Mouse (Mus musculus) G1E (cell line): ENCODE data around the gene Relt.

ENCODE experiments used
- CTCF ChIP-seq: IDR thresholded peaks from 2 replicates; pipeline ENCODE4 v1.5.1; 2012; ENCODE audit warnings: low read depth, low read length, inconsistent platforms, mixed read lengths
- GATA1 ChIP-seq: IDR thresholded peaks from 2 replicates; pipeline ENCODE4 v1.6.1; 2012; ENCODE audit warnings: borderline replicate concordance, low read length, inconsistent platforms, mixed read lengths
- GATA2 ChIP-seq: IDR thresholded peaks from 2 replicates; pipeline ENCODE4 v1.6.1; 2012; ENCODE audit warnings: low read depth, low read length, inconsistent platforms, borderline replicate concordance
- POLR2AphosphoS5 ChIP-seq: IDR thresholded peaks from 2 replicates; pipeline ENCODE4 v1.6.1; 2012; ENCODE audit warnings: low read depth, low read length, inconsistent platforms; ENCODE audit not compliant: insufficient replicate concordance
- TAL1 ChIP-seq: conservative IDR thresholded peaks from 2 replicates; pipeline ENCODE4 v1.6.1; 2012; ENCODE audit warnings: low read depth, low read length, inconsistent platforms, mixed read lengths

- TF ChIP-seq CTCF (no peak), GATA1 (no peak), TAL1 (no peak), GATA2 (no peak), POLR2AphosphoS5 (no peak)
Observed at GRCm38 (mm10) chr7:100868551-100868950, 5.3 kb upstream of the Relt start.
